Mouse (Mus musculus): ENCODE measurements around the gene Exoc6. TPM values are rescaled to one million over a fixed set of nuclear protein-coding genes. Genes with fewer than 3 reads are reported as not detected.

Exoc6 gene
- polyA plus RNA-seq, 1 experiment, result 2.2 TPM

GRCm38 (mm10) chr19:37559286-37560079 is 9.3 kb downstream of the Exoc6 start:
- Histone ChIP-seq H3K79me2 (ENCODE audit: control insufficient read depth, insufficient read depth) (no peaks in the 10 kb centered on the region), H3K27me3 (ENCODE audit: control insufficient read depth, insufficient read depth, insufficient read length) (no peaks in the 10 kb centered on the region), H3K36me3 (ENCODE audit: control insufficient read depth, insufficient read depth) (no peaks in the 10 kb centered on the region), H3K79me3 (ENCODE audit: low read depth) (no peaks in the 10 kb centered on the region), H3ac (ENCODE audit: control insufficient read depth, insufficient read length, low read depth) (no peak overlapping the region), H3K4me3 (ENCODE audit: insufficient read depth, poor library complexity, severe bottlenecking) (no peak overlapping the region)
- TF ChIP-seq CEBPB (IDR thresholded peaks at IDR 0.05; ENCODE audit: low read depth) (no peak), MAX (IDR thresholded peaks at IDR 0.05) (no peak), FOSL1 (IDR thresholded peaks at IDR 0.05; ENCODE audit: insufficient read depth, low read length, poor library complexity, severe bottlenecking) (no peak), USF1 (IDR thresholded peaks at IDR 0.05; ENCODE audit: low read depth) (no peak), MYOG (IDR thresholded peaks at IDR 0.05; ENCODE audit: control insufficient read depth, extremely low read depth, insufficient read length) (no peak), CTCF (IDR thresholded peaks at IDR 0.05; ENCODE audit: control insufficient read depth, insufficient read depth, insufficient read length) (no peak), MYOD1 (IDR thresholded peaks at IDR 0.05; ENCODE audit: control insufficient read depth, insufficient read length, low read depth) (no peak)

DNA sequence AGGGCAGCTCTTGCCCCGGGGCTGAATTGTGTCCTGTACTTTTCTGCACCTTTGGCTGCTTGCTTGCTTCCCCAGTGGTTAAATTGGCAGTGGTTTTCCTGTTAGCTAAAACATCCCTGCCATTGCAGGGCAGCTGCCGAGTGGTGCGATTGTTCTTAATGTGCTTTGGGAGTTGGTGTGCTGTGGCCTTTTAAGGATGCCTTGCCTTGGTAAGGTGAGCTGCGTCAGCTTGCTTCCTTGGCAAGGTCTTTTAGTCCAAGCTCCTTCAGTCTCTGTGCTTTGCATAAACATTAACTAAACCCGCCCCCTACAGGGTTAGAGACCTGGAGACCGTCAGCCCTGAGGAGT is 9.8 kb downstream of the Exoc6 start:
- no peak overlapping the region for H3K4me3 ChIP-seq (ENCODE audit: insufficient read depth, poor library complexity, severe bottlenecking)

GRCm38 (mm10) chr19:37561106-37561892 is 11.1 kb downstream of the Exoc6 start:
- no peak overlapping the region for H3K4me3 ChIP-seq (ENCODE audit: insufficient read depth, poor library complexity, severe bottlenecking)
- H3K27me3 ChIP-seq (ENCODE audit: control insufficient read depth, insufficient read depth, insufficient read length), result no peaks in the 10 kb centered on the region
- H3K36me3 ChIP-seq (ENCODE audit: control insufficient read depth, insufficient read depth), result no peaks in the 10 kb centered on the region
- no peak overlapping the region for H3ac ChIP-seq (ENCODE audit: control insufficient read depth, insufficient read length, low read depth)
- H3K79me3 ChIP-seq (ENCODE audit: low read depth), result no peaks in the 10 kb centered on the region
- TF ChIP-seq CTCF (IDR thresholded peaks at IDR 0.05; ENCODE audit: control insufficient read depth, insufficient read depth, insufficient read length) (no peak), CEBPB (IDR thresholded peaks at IDR 0.05; ENCODE audit: low read depth) (no peak), MYOG (IDR thresholded peaks at IDR 0.05; ENCODE audit: control insufficient read depth, extremely low read depth, insufficient read length) (no peak)
- no peaks in the 10 kb centered on the region for H3K79me2 ChIP-seq (ENCODE audit: control insufficient read depth, insufficient read depth)

More for the DNA sequence above, 9.8 kb downstream of the Exoc6 start:
- Histone ChIP-seq H3K79me2 (ENCODE audit: control insufficient read depth, insufficient read depth) (no peaks in the 10 kb centered on the region), H3K27me3 (ENCODE audit: control insufficient read depth, insufficient read depth, insufficient read length) (no peaks in the 10 kb centered on the region), H3K79me3 (ENCODE audit: low read depth) (no peaks in the 10 kb centered on the region), H3K36me3 (ENCODE audit: control insufficient read depth, insufficient read depth) (no peaks in the 10 kb centered on the region), H3ac (ENCODE audit: control insufficient read depth, insufficient read length, low read depth) (no peak overlapping the region)
- TF ChIP-seq CTCF (IDR thresholded peaks at IDR 0.05; ENCODE audit: control insufficient read depth, insufficient read depth, insufficient read length), result no peak
- no peak for TF ChIP-seq MYOG (IDR thresholded peaks at IDR 0.05; ENCODE audit: control insufficient read depth, extremely low read depth, insufficient read length)
- no peak for TF ChIP-seq FOSL1 (IDR thresholded peaks at IDR 0.05; ENCODE audit: insufficient read depth, low read length, poor library complexity, severe bottlenecking)
- no peak for TF ChIP-seq MYOD1 (IDR thresholded peaks at IDR 0.05; ENCODE audit: control insufficient read depth, insufficient read length, low read depth)
- TF ChIP-seq USF1 (IDR thresholded peaks at IDR 0.05; ENCODE audit: low read depth), result no peak
- TF ChIP-seq CEBPB (IDR thresholded peaks at IDR 0.05; ENCODE audit: low read depth), result no peak
- no peak for TF ChIP-seq MAX (IDR thresholded peaks at IDR 0.05)

- no peaks in the 10 kb centered on the region for H3K79me2 ChIP-seq (ENCODE audit: control insufficient read depth, insufficient read depth)
- H3K27me3 ChIP-seq (ENCODE audit: control insufficient read depth, insufficient read depth, insufficient read length), result no peaks in the 10 kb centered on the region
- no peaks in the 10 kb centered on the region for H3K79me3 ChIP-seq (ENCODE audit: low read depth)
- H3K36me3 ChIP-seq (ENCODE audit: control insufficient read depth, insufficient read depth), result no peaks in the 10 kb centered on the region
- no peak overlapping the region for H3K4me3 ChIP-seq (ENCODE audit: insufficient read depth, poor library complexity, severe bottlenecking)
- H3ac ChIP-seq (ENCODE audit: control insufficient read depth, insufficient read length, low read depth), result no peak overlapping the region
- no peak for TF ChIP-seq CTCF (IDR thresholded peaks at IDR 0.05; ENCODE audit: control insufficient read depth, insufficient read depth, insufficient read length)
- no peak for TF ChIP-seq MAX (IDR thresholded peaks at IDR 0.05)
- TF ChIP-seq USF1 (IDR thresholded peaks at IDR 0.05; ENCODE audit: low read depth), result no peak
- TF ChIP-seq MYOD1 (IDR thresholded peaks at IDR 0.05; ENCODE audit: control insufficient read depth, insufficient read length, low read depth), result no peak
- TF ChIP-seq FOSL1 (IDR thresholded peaks at IDR 0.05; ENCODE audit: insufficient read depth, low read length, poor library complexity, severe bottlenecking), result no peak
- no peak for TF ChIP-seq CEBPB (IDR thresholded peaks at IDR 0.05; ENCODE audit: low read depth)
- no peak for TF ChIP-seq MYOG (IDR thresholded peaks at IDR 0.05; ENCODE audit: control insufficient read depth, extremely low read depth, insufficient read length)
Observed at GRCm38 (mm10) chr19:37563763-37564162, 13.5 kb downstream of the Exoc6 start.

GRCm38 (mm10) chr19:37565806-37566205 is 15.6 kb downstream of the Exoc6 start:
- Histone ChIP-seq H3K79me3 (ENCODE audit: low read depth) (no peaks in the 10 kb centered on the region), H3K4me3 (ENCODE audit: insufficient read depth, poor library complexity, severe bottlenecking) (no peak overlapping the region), H3K79me2 (ENCODE audit: control insufficient read depth, insufficient read depth) (no peaks in the 10 kb centered on the region), H3K36me3 (ENCODE audit: control insufficient read depth, insufficient read depth) (no peaks in the 10 kb centered on the region), H3K27me3 (ENCODE audit: control insufficient read depth, insufficient read depth, insufficient read length) (no peaks in the 10 kb centered on the region), H3ac (ENCODE audit: control insufficient read depth, insufficient read length, low read depth) (no peak overlapping the region)
- TF ChIP-seq USF1 (IDR thresholded peaks at IDR 0.05; ENCODE audit: low read depth) (no peak), FOSL1 (IDR thresholded peaks at IDR 0.05; ENCODE audit: insufficient read depth, low read length, poor library complexity, severe bottlenecking) (no peak), MYOD1 (IDR thresholded peaks at IDR 0.05; ENCODE audit: control insufficient read depth, insufficient read length, low read depth) (no peak)
